Mouse (Mus musculus) spleen, adult 2 months (tissue): Measurements from ENCODE around the gene Ndufs5. TPM values are rescaled to one million over a fixed set of nuclear protein-coding genes. Genes with fewer than 3 reads are reported as not detected.

ENCODE experiments used
- DNase-seq, 2 experiments: peaks; one replicate each; pipeline versions ENCODE4 v3.0.0 to v3.0.0-alpha.2; 2012 to 2021; ENCODE audit warnings: low spot score in 2 of 2, low read depth in 1 of 2
- H3K27ac ChIP-seq: fragments of 200-500 bp; 2 replicates; pipeline ENCODE4 v1.5.1; 2012; ENCODE audit warnings: low read length, inconsistent platforms; ENCODE audit not compliant: insufficient read depth
- H3K27me3 ChIP-seq: fragments of 200-500 bp; 2 replicates; pipeline ENCODE4 v1.6.1; 2012; ENCODE audit warnings: mild to moderate bottlenecking, moderate library complexity, low read length, inconsistent platforms; ENCODE audit not compliant: control insufficient read depth, insufficient read depth
- H3K36me3 ChIP-seq: fragments of 200-500 bp; 2 replicates; pipeline ENCODE4 v1.6.1; 2012; ENCODE audit warnings: mild to moderate bottlenecking, low read length, inconsistent platforms; ENCODE audit not compliant: control insufficient read depth, insufficient read depth
- H3K4me1 ChIP-seq: fragments of 200-500 bp; 2 replicates; pipeline ENCODE4 v1.6.1; 2011; ENCODE audit warnings: inconsistent platforms; ENCODE audit not compliant: control insufficient read depth, insufficient read depth, insufficient read length
- H3K4me3 ChIP-seq: fragments of 200-500 bp; 2 replicates; pipeline ENCODE4 v1.5.1; 2011; ENCODE audit warnings: mild to moderate bottlenecking, inconsistent platforms; ENCODE audit not compliant: insufficient read depth, insufficient read length; ENCODE audit errors: extremely low read depth
- CTCF ChIP-seq: fragments of 200-500 bp; IDR thresholded peaks from 2 replicates; pipeline ENCODE4 v1.5.1; 2011; ENCODE audit warnings: mild to moderate bottlenecking, inconsistent platforms; ENCODE audit not compliant: insufficient read depth, insufficient read length, insufficient replicate concordance; ENCODE audit errors: extremely low read depth
- POLR2A ChIP-seq: fragments of 200-500 bp; IDR thresholded peaks from 2 replicates; pipeline ENCODE4 v1.6.1; 2011; ENCODE audit warnings: low read depth, low read length, inconsistent platforms
- WGBS: fragments of 180-500 bp; shearing (Covaris S2); methylation state at CpG from one replicate; pipeline ENCODE4 v1.1.7; 2018; 5-methylcytosine and 5-hydroxymethylcytosine counted together
- polyA plus RNA-seq: library from polyadenylated mRNA; depleted of rRNA; stranded (reverse); fragments of >200 nt; gene quantifications from 2 replicates; pipeline ENCODE4 v1.2.3, GENCODE M21; 2012

Ndufs5 gene
- polyA plus RNA-seq, 1 experiment: 10.4 TPM

GRCm38 (mm10) chr4:123692071-123692470 is 25.9 kb downstream of the Ndufs5 start:
- no peaks in the 10 kb centered on the region for H3K36me3 ChIP-seq
- TF ChIP-seq POLR2A (no peak), CTCF (no peak)
- no peak overlapping the region for H3K4me3 ChIP-seq
- H3K27me3 ChIP-seq: peaks cover 5% of the 10 kb centered on the region
- DNase-seq: no peak
- no peaks in the 10 kb centered on the region for H3K4me1 ChIP-seq
- H3K27ac ChIP-seq: no peak overlapping the region
- 75% methylated on average over 3 of the region's 3 CpGs for WGBS

DNA sequence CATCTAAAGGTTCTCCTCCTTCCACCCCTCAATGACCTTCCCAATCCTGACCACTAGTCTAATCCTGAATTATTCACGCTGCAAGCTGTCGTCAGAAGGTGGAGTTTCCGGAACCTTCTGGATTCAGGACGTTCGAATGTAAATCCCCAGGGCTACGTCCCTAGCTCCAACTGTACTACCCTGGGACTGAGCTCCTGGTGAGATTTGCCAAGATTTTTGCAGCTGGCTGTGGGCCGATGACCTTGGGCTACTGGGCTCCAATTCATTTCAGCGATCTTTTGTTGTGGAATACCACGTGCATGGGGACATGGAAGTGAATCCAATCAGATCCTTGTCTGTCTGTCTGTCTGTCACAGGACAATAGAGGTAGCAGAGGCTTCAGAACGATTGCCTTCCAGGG is 27.7 kb downstream of the Ndufs5 start:
- Histone ChIP-seq H3K27me3 (peaks cover 16% of the 10 kb centered on the region), H3K36me3 (no peaks in the 10 kb centered on the region), H3K4me1 (peaks cover 5% of the 10 kb centered on the region; the same call in 1 of the 2 replicates), H3K4me3 (no peak overlapping the region), H3K27ac (no peak overlapping the region)
- DNase-seq: no peak
- 91% methylated on average over 10 of the region's 10 CpGs for whole genome bisulfite sequencing
- TF ChIP-seq POLR2A (no peak), CTCF (no peak)

- no peak for DNase-seq
- Histone ChIP-seq H3K27me3 (peaks cover 16% of the 10 kb centered on the region), H3K27ac (no peak overlapping the region), H3K4me1 (peaks cover 5% of the 10 kb centered on the region; the same call in 1 of the 2 replicates), H3K36me3 (no peaks in the 10 kb centered on the region), H3K4me3 (peak overlapping the region; percentile 42)
- TF ChIP-seq POLR2A (no peak), CTCF (no peak)
- WGBS: 2% methylated on average over 64 of the region's 89 CpGs
These were observed 30.8 kb downstream of the Ndufs5 start for GRCm38 (mm10) chr4:123687025-123687781.

DNA sequence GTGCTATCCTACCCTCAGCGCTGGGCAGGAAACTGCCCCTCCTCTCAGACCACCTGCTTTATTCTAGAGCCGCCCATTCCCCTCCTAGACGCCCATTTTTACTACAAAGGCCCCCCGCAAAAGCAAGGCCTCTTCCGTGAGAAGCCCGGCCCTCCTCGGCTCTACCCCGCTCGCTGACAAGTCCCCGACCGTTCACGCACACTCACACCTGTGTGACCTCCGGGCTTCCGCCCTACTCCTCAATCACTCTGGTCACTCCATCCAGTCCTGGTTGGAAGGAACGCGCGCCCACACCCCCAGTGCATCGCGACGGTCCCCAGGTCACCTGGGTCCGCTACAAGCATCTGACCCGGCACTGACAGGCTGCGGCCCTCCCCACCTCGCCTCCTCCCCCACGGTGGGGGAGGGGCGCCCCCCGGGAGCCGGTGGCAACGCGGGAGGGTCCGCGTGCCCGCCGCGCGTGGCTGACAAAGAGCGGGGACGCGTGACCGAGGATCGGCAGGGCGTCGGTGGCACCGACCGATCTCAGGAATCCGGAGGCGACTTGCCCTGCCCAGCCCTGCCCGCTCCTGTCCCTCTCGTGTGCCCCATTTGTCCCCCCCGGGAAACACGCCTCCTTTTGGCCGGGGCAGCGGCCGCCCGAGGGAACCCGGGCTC is 31.5 kb downstream of the Ndufs5 start:
- Histone ChIP-seq H3K27me3 (peaks cover 16% of the 10 kb centered on the region), H3K4me1 (peaks cover 5% of the 10 kb centered on the region; the same call in 1 of the 2 replicates), H3K4me3 (peak overlapping the region; percentile 42; the same call in 1 of the 2 replicates), H3K36me3 (no peaks in the 10 kb centered on the region), H3K27ac (no peak overlapping the region)
- no peak for DNase-seq
- WGBS: 2% methylated on average over 49 of the region's 56 CpGs
- TF ChIP-seq CTCF: no peak
- no peak for TF ChIP-seq POLR2A

GRCm38 (mm10) chr4:123685506-123686242 is 32.3 kb downstream of the Ndufs5 start:
- 84% methylated on average over 8 of the region's 8 CpGs for WGBS
- Histone ChIP-seq H3K27ac (no peak overlapping the region), H3K4me3 (no peak overlapping the region), H3K4me1 (peaks cover 5% of the 10 kb centered on the region; the same call in 1 of the 2 replicates), H3K36me3 (no peaks in the 10 kb centered on the region), H3K27me3 (peaks cover 16% of the 10 kb centered on the region)
- DNase-seq: no peak
- TF ChIP-seq CTCF: no peak
- no peak for TF ChIP-seq POLR2A

DNA sequence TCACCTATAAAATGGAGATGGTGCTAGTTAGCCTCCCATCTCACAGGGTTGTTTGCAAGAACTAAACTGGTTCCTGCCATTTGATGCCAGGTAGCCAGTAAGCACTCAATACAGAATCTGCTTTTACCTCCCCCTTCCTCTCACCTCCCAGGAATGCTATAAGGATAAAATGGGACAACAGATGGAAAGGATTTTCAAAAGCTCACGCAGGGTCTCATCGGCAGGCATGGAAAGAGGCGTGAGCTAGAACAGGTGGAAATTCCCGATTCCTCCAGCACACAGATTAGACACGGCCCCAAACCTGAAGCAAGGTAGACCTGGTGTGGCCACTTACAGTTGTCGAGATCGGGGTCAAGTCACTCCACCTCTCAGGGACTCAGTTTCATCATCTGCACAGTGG is 33.0 kb downstream of the Ndufs5 start:
- no peak for DNase-seq
- H3K36me3 ChIP-seq: no peaks in the 10 kb centered on the region
- 87% methylated on average over 7 of the region's 7 CpGs for WGBS
- TF ChIP-seq CTCF (no peak), POLR2A (no peak)
- H3K4me1 ChIP-seq: peaks cover 5% of the 10 kb centered on the region; the same call in 1 of the 2 replicates
- H3K27ac ChIP-seq: no peak overlapping the region
- H3K27me3 ChIP-seq: peaks cover 16% of the 10 kb centered on the region
- H3K4me3 ChIP-seq: no peak overlapping the region
